Mouse (Mus musculus): Measurements from ENCODE around the gene Ehf. TPM values are rescaled to one million over a fixed set of nuclear protein-coding genes. Genes with fewer than 3 reads are reported as not detected.

Ehf gene
- total RNA-seq, 2 experiments from 2014 or later = 0.18 to 0.23 TPM

GRCm38 (mm10) chr2:103226781-103227180 lies 76.3 kb downstream of the Ehf start:
- DNase-seq (ENCODE audit: low spot score in 2 of 2) = no peak
- intact Hi-C loops (cut with DNase I) = no loop called here

DNA sequence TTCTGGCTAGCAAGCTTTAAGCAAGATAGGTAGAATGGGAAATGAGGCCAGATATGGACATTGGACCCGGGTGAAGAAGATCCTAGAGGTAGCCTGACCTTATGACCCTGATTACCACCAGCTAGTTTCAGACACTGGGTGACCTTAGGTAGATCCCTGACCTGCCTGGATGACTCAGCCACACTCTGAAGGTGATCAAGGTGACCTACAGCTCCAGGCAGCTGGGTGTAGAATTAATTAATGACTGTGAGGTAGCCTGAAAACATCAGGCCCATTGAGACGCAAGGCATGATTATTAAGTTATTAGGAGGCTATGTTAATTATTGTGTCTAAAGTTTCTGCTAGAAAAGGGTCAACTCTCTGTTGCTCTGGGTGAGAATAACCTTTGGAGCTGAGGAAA lies 82.2 kb downstream of the Ehf start:
- DNase-seq (ENCODE audit: low spot score in 2 of 2) = no peak
- intact Hi-C loops (cut with DNase I) = no loop called here

DNA sequence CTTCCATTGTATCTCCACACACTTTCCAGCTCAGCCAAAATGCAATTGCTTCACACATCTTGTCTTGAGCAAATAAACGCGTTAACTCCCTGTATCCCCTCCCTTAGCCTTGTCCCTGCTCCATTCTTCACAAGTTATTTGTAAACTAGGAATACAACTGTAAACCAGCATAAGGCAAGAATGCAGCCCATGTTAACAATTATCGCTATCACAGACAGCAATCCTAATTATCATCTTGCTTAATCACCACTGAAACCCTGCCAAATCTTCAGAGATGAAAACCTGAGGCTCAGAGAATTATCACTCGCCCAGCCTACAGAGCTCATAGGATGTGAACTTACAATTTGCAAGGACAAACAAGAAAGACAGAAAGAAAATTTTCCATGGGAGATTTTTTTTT lies 84.8 kb downstream of the Ehf start:
- DNase-seq (ENCODE audit: low spot score in 2 of 2) = no peak
- intact Hi-C loops (cut with DNase I) = no loop called here

GRCm38 (mm10) chr2:103215801-103216200 lies 87.3 kb downstream of the Ehf start:
- no peak for DNase-seq (ENCODE audit: low spot score in 2 of 2)
- intact Hi-C loops (cut with DNase I) = no loop called here

DNA sequence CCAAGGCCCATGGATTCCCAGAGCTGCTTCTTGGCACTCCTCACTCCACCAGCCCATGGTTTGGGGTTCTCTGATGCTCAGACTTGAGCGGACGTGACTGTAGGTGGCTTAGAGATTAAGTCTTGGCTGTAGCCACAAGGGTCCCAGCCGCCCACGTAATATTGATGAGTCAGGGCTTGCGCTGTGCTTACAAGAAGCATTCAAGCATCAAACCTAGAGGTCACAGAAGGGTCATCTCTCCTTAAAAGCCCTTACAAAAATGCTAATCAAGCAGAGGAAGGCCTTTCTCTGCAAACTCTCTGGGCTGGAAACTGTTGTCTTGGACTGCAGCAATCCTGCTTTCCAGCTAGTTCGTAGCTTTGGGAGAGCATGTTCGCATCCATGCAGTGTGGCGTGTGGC lies 88.2 kb downstream of the Ehf start:
- DNase-seq (ENCODE audit: low spot score in 2 of 2) = no peak
- intact Hi-C loops (cut with DNase I) = no loop called here

GRCm38 (mm10) chr2:103213547-103213946 lies 89.5 kb downstream of the Ehf start:
- intact Hi-C loops (cut with DNase I) = no loop called here
- DNase-seq (ENCODE audit: low spot score in 2 of 2) = no peak

Other genes starting within 250 kb of the Ehf start
- gene Pdhx, start 229.8 kb downstream of the Ehf start, total RNA-seq (2021) = 10 to 100 TPM; 59.6 to 62.9 TPM
- gene Apip, start 229.6 kb downstream of the Ehf start, total RNA-seq (2021) = 10 to 100 TPM; 24.3 to 25.5 TPM
- gene Elf5, start 108.4 kb upstream of the Ehf start, total RNA-seq (2021) = 1 to 10 TPM; 1.1 TPM
- 10 to 100 TPM; 42.4 to 45.3 TPM for gene Cat, start 181.9 kb upstream of the Ehf start, total RNA-seq (2021)